Mouse (Mus musculus) retina, postnatal 7 days (tissue): ENCODE results near the gene Eno3.

Source experiments
- DNase-seq: peaks from one replicate; pipeline ENCODE4 v3.0.0-alpha.2; 2012; ENCODE audit warnings: low read depth, low spot score

Gene Eno3

DNA sequence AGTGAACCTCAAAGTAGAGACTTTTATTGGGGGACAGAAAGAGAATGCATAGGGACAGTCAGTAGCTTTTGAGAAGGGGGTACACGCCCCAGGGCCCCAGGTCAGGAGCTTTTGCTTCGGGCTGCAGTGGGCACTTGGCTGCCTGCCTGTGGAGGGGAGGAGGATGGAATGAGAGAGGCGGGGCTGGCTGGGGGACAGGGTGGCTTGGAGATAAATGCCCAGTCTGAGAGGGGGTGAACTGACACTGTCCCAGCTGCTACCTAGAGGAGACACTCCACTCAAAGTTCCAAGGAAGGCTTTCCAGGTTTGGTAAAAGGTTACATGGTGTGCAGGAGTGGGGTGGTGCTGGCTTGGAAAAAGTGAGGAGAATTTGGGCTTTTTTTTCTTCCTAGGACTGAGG, at the start of gene Eno3:
Gene Eno3, plus strand, starts transcription at position 239 of the 400 bp plus-strand sequence.
- no peak for DNase-seq

DNA sequence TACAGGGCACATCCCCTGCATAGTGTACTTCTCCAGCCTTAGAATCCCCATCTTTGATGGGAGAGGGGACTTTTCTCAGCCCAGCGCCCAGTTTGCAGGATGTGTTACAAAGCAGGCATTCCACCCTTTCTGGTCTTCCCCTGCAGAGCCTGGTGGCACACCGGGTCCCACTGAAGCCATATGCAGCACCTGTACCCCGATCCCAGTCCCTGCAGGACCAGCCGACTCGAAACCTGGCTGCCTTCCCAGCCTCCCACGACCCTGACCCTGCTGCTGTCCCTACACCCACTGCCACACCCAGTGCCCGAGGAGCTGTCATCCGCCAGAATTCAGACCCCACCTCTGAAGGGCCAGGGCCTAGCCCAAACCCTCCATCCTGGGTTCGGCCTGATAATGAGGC, 49.4 kb upstream of the Eno3 start:
- no peak for DNase-seq

DNA sequence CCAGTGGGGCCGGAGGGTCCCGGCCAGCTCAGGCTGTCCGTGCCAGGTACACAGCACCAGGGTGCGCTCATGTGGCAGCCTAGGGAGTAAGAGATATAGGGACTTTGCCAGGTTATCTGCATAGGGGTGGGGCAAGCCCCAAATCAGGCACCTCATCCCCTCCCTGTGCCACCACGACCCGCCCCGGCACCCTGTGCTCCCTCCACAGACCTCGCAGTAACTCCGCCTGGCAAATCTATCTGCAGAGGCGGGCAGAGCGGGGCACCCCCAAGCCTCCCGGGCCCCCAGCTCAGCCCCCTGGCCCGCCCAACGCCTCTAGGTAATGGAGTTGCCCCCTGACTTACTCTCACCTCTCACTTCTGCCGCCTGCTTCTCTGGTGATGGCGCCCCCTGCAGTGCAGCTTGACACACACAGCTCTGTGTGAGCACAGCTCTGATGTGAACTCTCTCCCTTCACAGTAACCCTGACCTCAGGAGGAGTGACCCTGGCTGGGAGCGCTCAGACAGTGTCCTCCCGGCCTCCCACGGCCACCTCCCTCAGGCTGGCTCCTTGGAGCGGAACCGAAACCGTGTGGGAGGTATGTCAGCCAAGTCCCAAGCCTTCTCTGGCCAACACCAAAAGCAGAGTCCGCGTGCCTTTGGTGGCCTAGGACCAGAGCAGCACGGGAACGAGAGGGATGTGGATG, 48.5 kb upstream of the Eno3 start:
- DNase-seq = no peak

- no peak for DNase-seq
Observed at GRCm38 (mm10) chr11:70610752-70611151, 46.2 kb upstream of the Eno3 start.

DNA sequence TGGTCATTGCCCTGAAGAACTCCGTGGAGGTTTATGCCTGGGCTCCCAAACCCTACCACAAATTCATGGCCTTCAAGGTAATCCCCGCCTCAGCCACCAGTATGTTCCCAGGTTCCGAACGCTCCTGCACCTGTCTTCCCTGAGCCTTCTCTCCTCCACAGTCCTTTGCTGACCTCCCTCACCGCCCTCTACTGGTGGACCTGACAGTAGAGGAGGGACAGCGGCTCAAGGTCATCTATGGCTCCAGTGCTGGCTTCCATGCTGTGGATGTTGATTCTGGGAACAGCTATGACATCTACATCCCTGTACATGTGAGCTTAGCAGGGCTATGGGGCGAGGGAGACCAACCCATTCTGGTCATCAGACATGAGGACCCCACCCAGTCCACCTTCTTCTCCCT, 44.5 kb upstream of the Eno3 start:
- DNase-seq = no peak

GRCm38 (mm10) chr11:70615074-70615473, 41.9 kb upstream of the Eno3 start:
- DNase-seq = no peak

- no peak for DNase-seq
Observed at GRCm38 (mm10) chr11:70615516-70616093, 41.4 kb upstream of the Eno3 start, which contains the start of gene 4930544D05Rik. Gene 4930544D05Rik (plus strand): TSS chr11:70615848.

GRCm38 (mm10) chr11:70619101-70619500, 37.9 kb upstream of the Eno3 start, which contains the start of gene Chrne:
Gene Chrne (minus strand): TSS chr11:70619216.
- no peak for DNase-seq

GRCm38 (mm10) chr11:70621972-70622814, 34.8 kb upstream of the Eno3 start:
- no peak for DNase-seq

DNA sequence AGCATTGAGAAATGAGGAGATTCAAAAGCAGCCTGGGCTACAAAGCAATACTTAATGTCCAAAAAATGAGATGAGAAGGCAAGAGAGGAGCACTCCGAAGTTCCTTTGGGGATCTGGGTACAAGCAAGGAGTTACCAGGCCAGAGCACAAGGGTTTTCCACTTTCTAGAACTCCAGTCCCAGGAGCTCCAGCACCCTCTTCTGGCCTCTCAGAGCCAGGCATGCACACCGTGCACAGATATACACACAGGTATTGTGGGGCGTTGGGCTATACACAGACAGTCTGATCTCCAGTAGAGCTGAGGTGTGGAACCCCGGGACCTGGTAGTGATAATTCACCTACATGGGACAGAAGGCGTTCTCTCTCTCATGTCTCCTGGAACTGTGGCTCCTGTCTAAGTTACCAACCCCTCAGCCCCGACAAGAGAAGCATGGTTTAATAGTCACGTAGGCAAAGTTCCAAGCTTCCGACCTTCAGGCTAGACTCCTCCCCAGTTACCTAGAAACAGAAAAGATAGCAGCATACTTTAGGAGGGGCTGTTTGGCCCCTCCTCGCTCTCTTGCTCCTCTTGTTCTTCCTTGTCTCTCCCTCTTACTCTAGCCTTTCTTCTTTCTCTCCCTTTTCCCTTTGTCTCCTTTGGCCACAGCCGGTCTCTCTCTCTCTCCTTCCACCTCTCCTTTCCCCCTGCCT, 33.8 kb upstream of the Eno3 start:
- no peak for DNase-seq

- peak; percentile 37 for DNase-seq
Observed at GRCm38 (mm10) chr11:70625473-70625872, 31.5 kb upstream of the Eno3 start.

GRCm38 (mm10) chr11:70626877-70627276, 30.1 kb upstream of the Eno3 start:
- DNase-seq = no peak

DNA sequence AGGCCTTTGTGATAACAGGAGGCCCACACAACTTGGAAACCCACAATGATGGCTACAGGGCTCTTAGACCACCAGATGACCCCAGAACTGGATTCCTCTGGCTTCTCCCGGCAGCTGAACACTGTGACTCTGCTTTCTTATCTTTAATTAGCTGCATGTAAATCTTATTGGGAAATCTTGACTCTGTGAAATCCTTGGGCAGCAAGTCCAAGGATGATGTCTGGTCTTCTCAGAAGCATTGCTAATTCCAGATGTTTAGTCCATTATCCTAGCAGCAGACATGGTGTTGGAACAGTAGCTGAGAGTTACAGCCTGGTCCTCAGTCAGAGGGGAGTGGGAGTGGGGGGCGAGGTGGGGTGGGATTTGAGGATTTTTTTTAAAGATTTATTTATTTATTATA, 28.6 kb upstream of the Eno3 start:
- no peak for DNase-seq

DNA sequence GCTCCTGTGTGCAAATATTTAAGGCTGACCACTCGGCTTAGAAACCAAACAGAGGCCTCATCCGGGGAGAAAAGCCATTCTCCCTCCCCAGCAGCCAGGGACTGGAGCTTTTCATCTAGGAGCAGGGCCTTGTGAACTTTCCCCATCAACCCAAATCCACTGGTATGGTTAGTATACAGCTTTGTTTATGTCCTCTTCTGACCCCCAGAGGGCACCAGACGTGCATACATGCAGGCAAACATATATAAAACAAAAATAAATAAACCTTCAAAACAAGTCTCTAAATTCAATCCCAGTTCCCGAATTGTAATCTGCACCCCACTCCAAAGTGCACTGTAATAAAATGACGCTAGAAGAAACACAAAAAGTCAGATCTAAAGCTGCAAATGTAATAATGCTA, 27.4 kb upstream of the Eno3 start:
- no peak for DNase-seq

GRCm38 (mm10) chr11:70630129-70630528, 26.9 kb upstream of the Eno3 start:
- DNase-seq = no peak

GRCm38 (mm10) chr11:70635601-70636000, 21.4 kb upstream of the Eno3 start:
- no peak for DNase-seq

GRCm38 (mm10) chr11:70637764-70638163, 19.2 kb upstream of the Eno3 start:
- no peak for DNase-seq

GRCm38 (mm10) chr11:70638293-70638692, 18.7 kb upstream of the Eno3 start:
- DNase-seq = no peak

DNA sequence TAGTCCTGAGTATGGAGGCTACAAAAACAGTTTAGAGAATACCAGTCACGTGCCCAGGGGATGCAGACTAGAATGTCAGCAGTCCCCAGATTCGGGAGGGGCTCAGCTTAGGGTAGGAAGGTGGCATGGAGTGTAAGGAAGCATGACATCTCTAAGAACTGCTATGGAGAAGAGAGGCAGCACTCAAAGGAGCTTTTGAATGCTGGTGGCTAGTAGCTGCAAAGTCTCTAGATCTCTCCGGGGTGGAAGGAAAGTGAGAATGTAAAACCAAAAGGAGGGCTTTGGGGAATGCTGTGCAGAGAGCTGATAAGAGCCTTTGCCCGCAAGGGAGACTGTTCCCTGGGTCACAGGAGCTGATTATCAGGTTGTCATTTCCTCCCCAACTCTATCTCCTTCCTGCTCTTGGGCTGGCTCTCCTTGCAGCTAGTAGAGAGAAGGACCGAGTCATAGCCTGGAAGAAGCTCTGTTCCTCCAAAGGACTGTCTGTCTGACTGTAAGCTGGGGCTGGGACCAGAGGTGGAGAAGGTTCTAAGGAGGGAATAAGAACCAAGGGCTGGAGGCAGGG, 18.2 kb upstream of the Eno3 start, which contains the start of gene Gp1ba:
Gene Gp1ba, plus strand, starts transcription at position 409 of the 565 bp plus-strand sequence.
- no peak for DNase-seq

DNA sequence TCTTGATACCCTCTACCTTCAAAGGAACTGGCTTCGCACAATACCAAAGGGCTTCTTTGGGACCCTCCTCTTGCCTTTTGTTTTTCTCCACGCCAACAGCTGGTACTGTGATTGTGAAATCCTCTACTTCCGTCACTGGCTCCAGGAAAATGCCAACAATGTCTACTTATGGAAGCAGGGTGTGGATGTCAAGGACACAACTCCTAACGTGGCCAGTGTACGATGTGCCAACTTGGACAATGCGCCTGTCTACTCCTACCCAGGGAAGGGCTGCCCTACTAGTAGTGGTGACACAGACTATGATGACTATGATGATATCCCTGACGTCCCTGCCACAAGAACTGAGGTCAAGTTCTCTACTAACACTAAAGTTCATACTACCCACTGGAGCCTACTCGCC, 17.0 kb upstream of the Eno3 start:
- DNase-seq = no peak

DNA sequence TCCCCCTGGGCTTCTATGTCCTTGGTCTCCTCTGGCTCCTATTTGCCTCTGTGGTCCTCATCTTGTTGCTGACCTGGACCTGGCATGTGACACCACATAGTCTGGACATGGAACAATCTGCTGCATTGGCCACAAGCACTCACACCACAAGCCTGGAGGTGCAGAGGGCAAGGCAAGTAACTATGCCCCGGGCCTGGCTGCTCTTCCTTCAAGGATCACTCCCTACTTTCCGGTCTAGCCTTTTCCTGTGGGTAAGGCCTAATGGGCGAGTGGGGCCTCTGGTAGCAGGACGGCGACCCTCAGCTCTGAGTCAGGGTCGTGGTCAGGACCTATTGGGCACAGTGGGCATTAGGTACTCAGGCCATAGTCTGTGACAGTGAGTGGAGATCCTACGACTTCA, 15.8 kb upstream of the Eno3 start:
- no peak for DNase-seq

DNA sequence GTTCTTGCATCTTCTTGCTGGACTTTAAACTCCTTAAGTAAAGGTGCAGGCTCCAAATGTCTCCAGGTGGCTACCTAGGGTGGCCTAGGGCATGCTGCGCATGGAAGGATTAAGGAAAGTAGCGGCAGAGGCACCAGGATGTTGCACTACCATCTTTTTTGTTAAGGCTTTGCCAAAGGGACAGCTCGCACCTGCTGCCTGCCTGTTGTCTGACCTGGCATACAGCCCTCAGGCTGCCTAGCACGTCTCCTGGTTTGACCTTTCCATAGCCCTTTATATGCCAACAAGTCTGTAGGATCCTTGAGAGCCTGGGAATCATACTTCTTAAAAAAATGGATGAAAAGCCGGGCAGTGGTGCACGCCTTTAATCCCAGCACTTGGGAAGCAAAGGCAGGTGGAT, 14.0 kb upstream of the Eno3 start:
- no peak for DNase-seq
